ENCODE assay signal across 8 mouse cellular contexts in genomic region chr9:90162243-90162925, GRCm38 (mm10). TPM values are rescaled to one million over a fixed set of nuclear protein-coding genes. Genes with fewer than 3 reads are reported as not detected.
DNase-seq lines count a peak whose midpoint lies in the region; ATAC-seq and TF ChIP-seq lines count a peak whose summit lies in the region.

No protein-coding gene starts in this region.

- WGBS in heart, embryonic 12.5 days = 7% methylated on average over 25 of the region's 29 CpGs
- 9% methylated on average over 27 of the region's 29 CpGs for WGBS in kidney, embryonic 15.5 days
- WGBS in cerebellum, adult 2 months = 17% methylated on average over 27 of the region's 29 CpGs

- H3K9ac ChIP-seq in heart, embryonic 12.5 days = peak overlapping the region; percentile 76
- peak overlapping the region; percentile 59 for H3K9ac ChIP-seq in kidney, embryonic 15.5 days

- no peak for TF ChIP-seq CTCF in cerebellum, adult 2 months (IDR thresholded peaks at IDR 0.05; ENCODE audit: borderline replicate concordance, insufficient read depth, low read depth, low read length)

- ATAC-seq in CD4-positive, CD25-positive, alpha-beta regulatory T cell, adult 4 months = no peak
- ATAC-seq in heart, embryonic 12.5 days (ENCODE audit: insufficient number of reproducible peaks, low FRiP score) = peak; percentile 86
- peak; percentile 93 for ATAC-seq in kidney, embryonic 15.5 days (replicated peaks; ENCODE audit: low FRiP score)

- H3K4me1 ChIP-seq in heart, embryonic 12.5 days (replicated peaks) = peaks cover 16% of the 10 kb centered on the region; the same call in 1 of the 2 replicates
- peaks cover 17% of the 10 kb centered on the region for H3K4me1 ChIP-seq in kidney, embryonic 15.5 days
- H3K4me1 ChIP-seq in cerebellum, adult 2 months (ENCODE audit: control insufficient read depth, insufficient read depth, low read length) = no peaks in the 10 kb centered on the region; the same call in 1 of the 2 replicates

- no peak overlapping the region for H3K27ac ChIP-seq in heart, embryonic 12.5 days (ENCODE audit: poor library complexity, severe bottlenecking)
- H3K27ac ChIP-seq in kidney, embryonic 15.5 days = peak overlapping the region; percentile 67; the same call in 1 of the 2 replicates
- no peak overlapping the region for H3K27ac ChIP-seq in cerebellum, adult 2 months (ENCODE audit: insufficient read depth, low read length)

- peak overlapping the region; percentile 70 for H3K4me3 ChIP-seq in heart, embryonic 12.5 days
- peak overlapping the region; percentile 64 for H3K4me3 ChIP-seq in kidney, embryonic 15.5 days (replicated peaks)
- no peak overlapping the region for H3K4me3 ChIP-seq in cerebellum, adult 2 months (replicated peaks; ENCODE audit: insufficient read depth, low read depth, low read length)

- no peak for TF ChIP-seq POLR2A in cerebellum, adult 2 months (IDR thresholded peaks at IDR 0.05; ENCODE audit: borderline replicate concordance, insufficient read depth, low read length)

- peak overlapping the region; percentile 95 for H3K4me2 ChIP-seq in heart, embryonic 12.5 days
- peak overlapping the region; percentile 92 for H3K4me2 ChIP-seq in kidney, embryonic 15.5 days

- no peaks in the 10 kb centered on the region for H3K36me3 ChIP-seq in heart, embryonic 12.5 days
- no peaks in the 10 kb centered on the region for H3K36me3 ChIP-seq in kidney, embryonic 15.5 days

- H3K9me3 ChIP-seq in heart, embryonic 12.5 days (replicated peaks) = peaks cover 3% of the 10 kb centered on the region; the same call in 1 of the 2 replicates
- no peaks in the 10 kb centered on the region for H3K9me3 ChIP-seq in kidney, embryonic 15.5 days (replicated peaks)

- DNase-seq in CD4-positive, CD25-positive, alpha-beta regulatory T cell, adult 2 months (ENCODE audit: low read depth, low spot score) = peak; percentile 43
- DNase-seq in embryo, embryonic 9.5 days (ENCODE audit: extremely low spot score) = peak; percentile 71
- DNase-seq in lung, postnatal 14 days = peak; percentile 72
- DNase-seq in retina, postnatal 1 day = peak; percentile 64
- no peak for DNase-seq in cerebellum, adult 2 months

- peaks cover 5% of the 10 kb centered on the region; the same call in 1 of the 2 replicates for H3K27me3 ChIP-seq in heart, embryonic 12.5 days (replicated peaks)
- H3K27me3 ChIP-seq in kidney, embryonic 15.5 days = 0 out of 2 replicates have a peak, but pooled peaks cover 4% of the 10 kb centered on the region
- no peaks in the 10 kb centered on the region for H3K27me3 ChIP-seq in cerebellum, adult 2 months (ENCODE audit: control insufficient read depth, insufficient read depth, low read length)

RNA-seq across cellular contexts. Expression of gene Adamts7, which starts 0.5 kb away (rescaled TPM):
- polyA plus RNA-seq in CD4-positive, CD25-positive, alpha-beta regulatory T cell, adult 4 months (2017; shearing (Covaris generic)) = under 1 TPM in 1 of 2 experiments, not detected in 1; 0.05 TPM
- 7.9 and 8.0 TPM in 2 replicates for polyA plus RNA-seq in heart, embryonic 12.5 days (2016; fragmentation: Nextera tagmentation; extraction: Ambion mirVana)
- polyA plus RNA-seq in kidney, embryonic 15.5 days (2015; fragmentation: Nextera tagmentation; extraction: Ambion mirVana) = 13.3 and 14.9 TPM in 2 replicates
- polyA plus RNA-seq in cerebellum, adult 2 months (2012; rRNA removed) = 0.34 and 0.49 TPM in 2 replicates

RNA-seq across cellular contexts. Expression of gene Morf4l1, which starts 47.8 kb away (rescaled TPM):
- 100 to 1,000 TPM; 309 to 341 TPM for polyA plus RNA-seq in CD4-positive, CD25-positive, alpha-beta regulatory T cell, adult 4 months (2017; shearing (Covaris generic))
- polyA plus RNA-seq in heart, embryonic 12.5 days (2016; fragmentation: Nextera tagmentation; extraction: Ambion mirVana) = 385 and 388 TPM in 2 replicates
- 440 and 441 TPM in 2 replicates for polyA plus RNA-seq in kidney, embryonic 15.5 days (2015; fragmentation: Nextera tagmentation; extraction: Ambion mirVana)
- 468 and 520 TPM in 2 replicates for polyA plus RNA-seq in cerebellum, adult 2 months (2012; rRNA removed)

Comparison
In these comparisons a context has a peak if more than half of its experiments do, and no peak if none do; other contexts are left out.
1. DNase-seq: peak in CD4-positive, CD25-positive, alpha-beta regulatory T cell, adult 2 months (single experiment), embryo, embryonic 9.5 days (single experiment), lung, postnatal 14 days (single experiment) and retina, postnatal 1 day (single experiment); none in cerebellum, adult 2 months (0 of 2).